Mouse (Mus musculus): Measurements from ENCODE around the gene Glb1l2. TPM values are rescaled to one million over a fixed set of nuclear protein-coding genes. Genes with fewer than 3 reads are reported as not detected.

Gene Glb1l2
- total and polyA plus RNA-seq, 3 experiments: not detected

GRCm38 (mm10) chr9:26804321-26804720, 1.9 kb downstream of the Glb1l2 start:
- Histone ChIP-seq H3K79me2 (replicated peaks; ENCODE audit: control insufficient read depth, extremely low read depth, insufficient read depth, poor library complexity, severe bottlenecking) (no peaks in the 10 kb centered on the region), H3K9ac (ENCODE audit: insufficient read depth, low read depth) (no peak overlapping the region), H3K9me3 (replicated peaks; ENCODE audit: low read length) (no peaks in the 10 kb centered on the region), H3K27ac (ENCODE audit: insufficient read depth, low read depth) (no peak overlapping the region), H3K27me3 (replicated peaks) (no peaks in the 10 kb centered on the region), H3K36me3 (replicated peaks in 1 of 2; ENCODE audit: control insufficient read depth in 1 of 2, insufficient read depth in 1 of 2, low read length in 1 of 2) (no peaks in the 10 kb centered on the region), H3K4me3 (replicated peaks in 1 of 3; ENCODE audit: low read depth in 2 of 3, low read length in 2 of 3, poor library complexity in 1 of 3) (no peak overlapping the region), H3K4me2 (ENCODE audit: insufficient read depth, low read depth, poor library complexity, severe bottlenecking) (no peak overlapping the region), H3K4me1 (ENCODE audit: control insufficient read depth in 1 of 2, insufficient read depth in 2 of 2) (no peaks in the 10 kb centered on the region; a peak in 1 of 4 replicates)
- TF ChIP-seq TCF12 (IDR thresholded peaks at IDR 0.05; ENCODE audit: low read depth, low read length) (no peak), KAT2A (IDR thresholded peaks at IDR 0.05; ENCODE audit: insufficient replicate concordance, low read length) (no peak), ELF1 (IDR thresholded peaks at IDR 0.05; ENCODE audit: low read depth, low read length) (no peak), CHD2 (IDR thresholded peaks at IDR 0.05; ENCODE audit: low read length) (no peak), EP300 (IDR thresholded peaks at IDR 0.05; ENCODE audit: low read length) (no peak), USF2 (conservative IDR thresholded peaks at IDR 0.05; ENCODE audit: low read depth, low read length) (no peak), POLR2AphosphoS2 (IDR thresholded peaks at IDR 0.05; ENCODE audit: low read depth, low read length) (no peak), ZMIZ1 (IDR thresholded peaks at IDR 0.05; ENCODE audit: low read depth, low read length) (no peak)
- in situ Hi-C loops (cut with MboI; ENCODE audit: low pct_ligation_motif_present, low pct_unique_long_range_greater_than_20kb, low sequenced_read_pairs): no loop called here
- dilution Hi-C loops (cut with MboI; ENCODE audit: extremely low pct_ligation_motif_present, extremely low pct_unique_long_range_greater_than_20kb, low sequenced_read_pairs): no loop called here
- DNase-seq (ENCODE audit: extremely low read depth): no peak

- H3K27me3 ChIP-seq (replicated peaks): no peaks in the 10 kb centered on the region
- no peaks in the 10 kb centered on the region for H3K4me1 ChIP-seq (ENCODE audit: control insufficient read depth in 1 of 2, insufficient read depth in 2 of 2)
- H3K4me2 ChIP-seq (ENCODE audit: insufficient read depth, low read depth, poor library complexity, severe bottlenecking): no peak overlapping the region
- no peak for TF ChIP-seq CHD2 (IDR thresholded peaks at IDR 0.05; ENCODE audit: low read length)
- no peak for TF ChIP-seq MAX (IDR thresholded peaks at IDR 0.05; ENCODE audit: low read length)
- no peak for TF ChIP-seq GABPA (IDR thresholded peaks at IDR 0.05; ENCODE audit: insufficient replicate concordance, low read depth, low read length)
- no peak for TF ChIP-seq UBTF (IDR thresholded peaks at IDR 0.05; ENCODE audit: low read depth, low read length)
- dilution Hi-C loops (cut with MboI; ENCODE audit: extremely low pct_ligation_motif_present, extremely low pct_unique_long_range_greater_than_20kb, low sequenced_read_pairs): no loop called here
- in situ Hi-C loops (cut with MboI; ENCODE audit: low pct_ligation_motif_present, low pct_unique_long_range_greater_than_20kb, low sequenced_read_pairs): no loop called here
- no peak overlapping the region for H3K9ac ChIP-seq (ENCODE audit: insufficient read depth, low read depth)
- no peaks in the 10 kb centered on the region for H3K36me3 ChIP-seq (replicated peaks in 1 of 2; ENCODE audit: control insufficient read depth in 1 of 2, insufficient read depth in 1 of 2, low read length in 1 of 2)
- no peak for DNase-seq (ENCODE audit: extremely low read depth)
- no peak overlapping the region for H3K4me3 ChIP-seq (replicated peaks in 1 of 3; ENCODE audit: low read depth in 2 of 3, low read length in 2 of 3, poor library complexity in 1 of 3)
- H3K79me2 ChIP-seq (replicated peaks; ENCODE audit: control insufficient read depth, extremely low read depth, insufficient read depth, poor library complexity, severe bottlenecking): no peaks in the 10 kb centered on the region
- H3K9me3 ChIP-seq (replicated peaks; ENCODE audit: low read length): no peaks in the 10 kb centered on the region
- H3K27ac ChIP-seq (ENCODE audit: insufficient read depth, low read depth): no peak overlapping the region
These were observed 5.9 kb downstream of the Glb1l2 start for GRCm38 (mm10) chr9:26800357-26800756.

- no peak overlapping the region for H3K9ac ChIP-seq (ENCODE audit: insufficient read depth, low read depth)
- dilution Hi-C loops (cut with MboI; ENCODE audit: extremely low pct_ligation_motif_present, extremely low pct_unique_long_range_greater_than_20kb, low sequenced_read_pairs): no loop called here
- no peak for DNase-seq (ENCODE audit: extremely low read depth)
- H3K27ac ChIP-seq (ENCODE audit: insufficient read depth, low read depth): no peak overlapping the region
- no peaks in the 10 kb centered on the region for H3K79me2 ChIP-seq (replicated peaks; ENCODE audit: control insufficient read depth, extremely low read depth, insufficient read depth, poor library complexity, severe bottlenecking)
- H3K27me3 ChIP-seq (replicated peaks): no peaks in the 10 kb centered on the region
- no peaks in the 10 kb centered on the region for H3K4me1 ChIP-seq (ENCODE audit: control insufficient read depth in 1 of 2, insufficient read depth in 2 of 2)
- H3K36me3 ChIP-seq (replicated peaks in 1 of 2; ENCODE audit: control insufficient read depth in 1 of 2, insufficient read depth in 1 of 2, low read length in 1 of 2): no peaks in the 10 kb centered on the region
- H3K4me3 ChIP-seq (replicated peaks in 1 of 3; ENCODE audit: low read depth in 2 of 3, low read length in 2 of 3, poor library complexity in 1 of 3): no peak overlapping the region
- no peak for TF ChIP-seq JUN (IDR thresholded peaks at IDR 0.05; ENCODE audit: insufficient read depth, low read depth, low read length)
- no peak for TF ChIP-seq TBP (conservative IDR thresholded peaks at IDR 0.05; ENCODE audit: low read depth, low read length)
- no peak for TF ChIP-seq RAD21 (IDR thresholded peaks at IDR 0.05; ENCODE audit: low read depth, low read length)
- TF ChIP-seq ETS1 (conservative IDR thresholded peaks at IDR 0.05; ENCODE audit: low read depth, low read length): no peak
- TF ChIP-seq PAX5 (IDR thresholded peaks at IDR 0.05; ENCODE audit: low read length): no peak
- no peak for TF ChIP-seq IRF4 (IDR thresholded peaks at IDR 0.05; ENCODE audit: low read depth, low read length)
- no peak for TF ChIP-seq TCF12 (IDR thresholded peaks at IDR 0.05; ENCODE audit: low read depth, low read length)
- no peak for TF ChIP-seq USF2 (conservative IDR thresholded peaks at IDR 0.05; ENCODE audit: low read depth, low read length)
- TF ChIP-seq USF1 (IDR thresholded peaks at IDR 0.05; ENCODE audit: low read depth, low read length): no peak
- TF ChIP-seq MAFK (IDR thresholded peaks at IDR 0.05; ENCODE audit: insufficient replicate concordance, low read length): no peak
- no peak for TF ChIP-seq BHLHE40 (IDR thresholded peaks at IDR 0.05; ENCODE audit: low read depth, low read length)
- no peak overlapping the region for H3K4me2 ChIP-seq (ENCODE audit: insufficient read depth, low read depth, poor library complexity, severe bottlenecking)
- in situ Hi-C loops (cut with MboI; ENCODE audit: low pct_ligation_motif_present, low pct_unique_long_range_greater_than_20kb, low sequenced_read_pairs): no loop called here
- no peaks in the 10 kb centered on the region for H3K9me3 ChIP-seq (replicated peaks; ENCODE audit: low read length)
These were observed 7.5 kb downstream of the Glb1l2 start for GRCm38 (mm10) chr9:26798731-26799130.
